Mouse (Mus musculus) liver, embryonic 13.5 days (tissue): ENCODE results near the gene Plekhg5. TPM values are rescaled to one million over a fixed set of nuclear protein-coding genes. Genes with fewer than 3 reads are reported as not detected.

Experiments used
- ATAC-seq: fragments of 200-750 bp; cut with Nextera tagmentation; 2 replicates; pipeline ENCODE4 v1.8.0; 2017; ENCODE audit warnings: low read depth, mild to moderate bottlenecking, moderate number of reproducible peaks, moderate library complexity
- DNase-seq: peaks from one replicate; pipeline ENCODE4 v3.0.0; 2022
- H3K27ac ChIP-seq: fragments of 300-500 bp; sonication (generic); 2 replicates; pipeline ENCODE4 v1.5.1; 2015; ENCODE audit warnings: moderate library complexity, mild to moderate bottlenecking, inconsistent platforms
- H3K27me3 ChIP-seq: fragments of 300-500 bp; sonication (generic); 2 replicates; pipeline ENCODE4 v1.6.1; 2015; ENCODE audit warnings: mild to moderate bottlenecking, inconsistent platforms
- H3K36me3 ChIP-seq: fragments of 300-500 bp; sonication (generic); 2 replicates; pipeline ENCODE4 v1.6.1; 2015; ENCODE audit warnings: mild to moderate bottlenecking, inconsistent platforms
- H3K4me1 ChIP-seq: fragments of 300-500 bp; sonication (generic); replicated peaks from 2 replicates; pipeline ENCODE4 v1.6.1; 2015; ENCODE audit warnings: inconsistent platforms
- H3K4me2 ChIP-seq: fragments of 300-500 bp; sonication (generic); 2 replicates; pipeline ENCODE4 v1.6.1; 2015; ENCODE audit warnings: inconsistent platforms, mild to moderate bottlenecking, moderate library complexity
- H3K4me3 ChIP-seq: fragments of 300-500 bp; sonication (generic); replicated peaks from 2 replicates; pipeline ENCODE4 v1.5.1; 2015; ENCODE audit warnings: mild to moderate bottlenecking, inconsistent platforms
- H3K9ac ChIP-seq: fragments of 300-500 bp; sonication (generic); 2 replicates; pipeline ENCODE4 v1.6.1; 2015; ENCODE audit warnings: mild to moderate bottlenecking, inconsistent platforms
- H3K9me3 ChIP-seq: fragments of 300-500 bp; sonication (generic); replicated peaks from 2 replicates; pipeline ENCODE4 v1.6.1; 2016; ENCODE audit warnings: inconsistent platforms
- WGBS: fragments of 180-500 bp; shearing (Covaris S2); methylation state at CpG from one replicate; pipeline ENCODE4 v1.1.7; 2015; ENCODE audit not compliant: insufficient replicate concordance; 5-methylcytosine and 5-hydroxymethylcytosine counted together
- polyA plus RNA-seq: library from polyadenylated mRNA; unstranded; fragments of >200 nt; fragmentation: Nextera tagmentation; extraction: Ambion mirVana; gene quantifications from 2 replicates; pipeline ENCODE4 v1.2.1, GENCODE M21; 2015

The Plekhg5 gene
- polyA plus RNA-seq, 1 experiment from 2014 or later, result 4.9 TPM

DNA sequence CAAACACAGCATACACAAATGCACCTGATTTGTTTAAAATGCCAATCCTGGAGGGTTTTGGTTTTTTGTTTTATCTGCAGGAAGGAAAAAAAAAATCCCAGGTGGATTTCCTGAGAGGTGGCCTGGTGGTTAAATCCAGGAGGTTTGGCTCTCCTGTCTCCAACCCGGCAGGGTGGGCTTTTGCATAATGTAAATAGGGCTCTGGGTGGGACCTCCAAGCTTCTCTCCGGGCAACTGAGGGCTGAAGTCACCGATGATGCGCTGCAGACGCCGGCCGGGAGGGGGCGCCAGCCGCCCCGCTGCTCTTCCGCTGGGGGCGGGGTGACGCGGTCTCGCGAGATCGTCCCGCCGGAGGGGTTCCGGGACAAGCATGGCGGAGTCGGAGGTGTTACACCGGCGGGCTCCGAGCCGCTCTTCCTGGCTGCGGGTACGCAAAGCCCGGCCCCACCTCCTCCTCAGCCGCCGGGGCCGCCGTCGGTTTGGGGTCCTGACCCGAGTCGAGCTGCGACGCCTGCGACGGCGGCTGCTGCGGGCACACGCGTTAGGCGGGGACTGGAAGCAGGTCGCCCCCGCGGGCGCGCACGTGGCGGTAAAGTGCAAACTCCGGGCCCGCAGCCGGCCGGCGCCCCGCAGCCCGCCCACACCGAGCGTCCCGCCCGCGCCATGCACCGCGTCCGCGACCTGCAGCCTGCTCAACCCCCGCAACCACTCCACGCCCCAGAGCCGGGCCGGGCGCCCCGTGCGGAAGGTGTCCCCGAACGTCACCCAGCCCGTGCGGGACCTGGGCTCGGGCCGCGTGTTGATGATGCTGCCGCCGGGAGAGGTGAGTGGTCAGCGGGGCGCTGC is 33.1 kb upstream of the Plekhg5 start, which contains the start of gene Nol9:
Gene Nol9 (plus strand): TSS at position 337 of the 846 bp plus-strand sequence.
- Histone ChIP-seq H3K27ac (peak within 1 kb of the TSS; percentile 69), H3K4me2 (peak within 1 kb of the TSS; percentile 96), H3K4me3 (peak within 1 kb of the TSS; percentile 92), H3K9ac (peak within 1 kb of the TSS; percentile 91), H3K36me3 (peaks cover 34% of the 10 kb centered on the region), H3K4me1 (peaks cover 36% of the 10 kb centered on the region), H3K9me3 (no peaks in the 10 kb centered on the region), H3K27me3 (no peaks in the 10 kb centered on the region)
- WGBS, result 1% methylated on average over 81 of the region's 86 CpGs
- peak; percentile 85 for ATAC-seq
- DNase-seq, result peak; percentile 90

DNA sequence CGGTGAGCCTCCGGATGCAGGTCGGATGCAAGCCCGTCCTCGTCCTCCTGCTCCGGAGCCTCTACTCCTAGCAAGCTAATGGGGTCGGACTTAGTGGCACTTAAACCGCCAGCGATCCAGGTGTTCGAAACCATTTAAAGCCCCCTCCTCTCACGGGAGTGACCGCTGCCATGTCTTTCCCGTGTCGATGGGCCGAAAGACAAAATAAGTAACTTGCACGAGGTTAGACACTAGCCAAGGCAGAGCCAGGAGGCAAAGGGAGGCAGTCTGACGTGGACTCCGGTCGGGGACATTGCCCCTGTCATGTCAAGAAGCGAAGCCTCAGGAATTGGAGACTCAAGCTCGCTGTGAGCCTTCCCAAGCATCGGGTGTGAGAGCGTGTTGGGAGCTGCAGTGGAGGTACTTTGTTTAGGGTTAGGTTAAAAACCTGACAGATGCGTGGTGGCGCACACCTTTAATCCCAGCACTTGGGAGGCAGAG is 32.4 kb upstream of the Plekhg5 start:
- peak overlapping the region; percentile 92 for H3K4me3 ChIP-seq
- H3K27me3 ChIP-seq, result no peaks in the 10 kb centered on the region
- peak overlapping the region; percentile 91 for H3K9ac ChIP-seq
- ATAC-seq, result no peak
- H3K9me3 ChIP-seq, result no peaks in the 10 kb centered on the region
- 2% methylated on average over 25 of the region's 25 CpGs for WGBS
- H3K4me1 ChIP-seq, result peaks cover 36% of the 10 kb centered on the region
- peaks cover 40% of the 10 kb centered on the region for H3K36me3 ChIP-seq
- peak overlapping the region; percentile 96 for H3K4me2 ChIP-seq
- H3K27ac ChIP-seq, result peak overlapping the region; percentile 69
- no peak for DNase-seq

DNA sequence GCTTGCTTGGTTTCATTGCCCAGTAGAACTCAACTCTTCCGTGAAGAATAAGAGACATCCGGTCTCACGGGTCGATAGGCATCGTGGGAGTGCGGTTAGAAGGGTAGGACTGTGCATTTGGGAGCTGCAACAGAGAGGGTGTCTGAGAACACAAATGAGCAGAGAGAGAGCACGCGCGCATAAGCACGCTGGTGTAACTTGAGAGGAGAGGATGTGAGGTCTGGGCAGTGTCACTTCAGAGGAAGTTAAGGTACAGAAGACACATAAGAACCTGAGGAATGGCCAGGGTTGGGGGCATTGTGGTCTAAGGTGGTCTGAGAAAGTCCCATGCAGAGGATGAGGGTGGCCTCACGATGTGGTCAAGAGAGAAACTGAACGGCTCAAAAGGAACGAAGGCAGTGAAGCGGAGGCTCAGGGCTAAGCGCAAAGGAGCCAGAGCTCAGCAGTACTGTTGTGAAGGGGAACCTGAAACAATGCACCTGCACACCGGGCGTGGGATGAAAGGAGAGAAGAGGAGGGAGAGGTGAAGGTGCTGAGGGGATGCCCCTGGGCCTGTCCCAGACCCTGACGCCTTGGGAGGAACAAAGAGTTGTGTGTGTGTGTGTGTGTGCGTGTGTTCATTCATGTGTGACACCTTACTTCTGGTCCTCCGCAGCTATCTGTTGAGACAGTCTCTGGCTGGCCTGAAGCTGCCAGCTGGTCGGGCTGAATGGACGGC is 30.2 kb upstream of the Plekhg5 start:
- H3K4me1 ChIP-seq, result peaks cover 36% of the 10 kb centered on the region
- no peak overlapping the region for H3K4me3 ChIP-seq
- no peaks in the 10 kb centered on the region for H3K27me3 ChIP-seq
- no peak overlapping the region for H3K27ac ChIP-seq
- no peak for ATAC-seq
- WGBS, result 90% methylated on average over 22 of the region's 22 CpGs
- H3K9me3 ChIP-seq, result no peaks in the 10 kb centered on the region
- DNase-seq, result no peak
- peaks cover 61% of the 10 kb centered on the region for H3K36me3 ChIP-seq
- no peak overlapping the region for H3K9ac ChIP-seq
- no peak overlapping the region for H3K4me2 ChIP-seq

DNA sequence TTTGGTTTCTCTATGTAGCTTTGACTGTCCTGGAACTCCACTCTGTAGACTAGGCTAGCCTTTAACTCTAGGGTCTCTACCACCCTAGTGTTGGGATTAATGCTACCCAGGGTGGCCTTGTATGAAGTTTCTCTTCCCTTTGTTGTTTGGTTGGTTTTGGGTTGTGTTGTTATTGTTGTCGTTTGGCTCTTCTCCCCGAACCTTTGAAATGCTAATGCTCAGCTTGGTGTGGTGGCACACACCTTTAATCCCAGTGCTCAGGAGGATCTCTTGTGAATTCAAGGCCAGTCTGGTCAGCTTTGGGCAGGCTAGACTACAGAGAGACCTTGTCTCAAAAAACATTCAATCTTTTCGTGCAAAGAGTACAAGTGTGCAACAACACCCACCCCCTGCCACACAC is 29.1 kb upstream of the Plekhg5 start:
- H3K36me3 ChIP-seq, result peaks cover 72% of the 10 kb centered on the region
- H3K4me2 ChIP-seq, result no peak overlapping the region
- no peak for DNase-seq
- no peaks in the 10 kb centered on the region for H3K9me3 ChIP-seq
- no peak overlapping the region; the same call in 1 of the 2 replicates for H3K27ac ChIP-seq
- no peak for ATAC-seq
- H3K4me3 ChIP-seq, result no peak overlapping the region
- 76% methylated on average over 3 of the region's 3 CpGs for WGBS
- no peak overlapping the region for H3K9ac ChIP-seq
- peaks cover 35% of the 10 kb centered on the region for H3K4me1 ChIP-seq
- no peaks in the 10 kb centered on the region for H3K27me3 ChIP-seq

DNA sequence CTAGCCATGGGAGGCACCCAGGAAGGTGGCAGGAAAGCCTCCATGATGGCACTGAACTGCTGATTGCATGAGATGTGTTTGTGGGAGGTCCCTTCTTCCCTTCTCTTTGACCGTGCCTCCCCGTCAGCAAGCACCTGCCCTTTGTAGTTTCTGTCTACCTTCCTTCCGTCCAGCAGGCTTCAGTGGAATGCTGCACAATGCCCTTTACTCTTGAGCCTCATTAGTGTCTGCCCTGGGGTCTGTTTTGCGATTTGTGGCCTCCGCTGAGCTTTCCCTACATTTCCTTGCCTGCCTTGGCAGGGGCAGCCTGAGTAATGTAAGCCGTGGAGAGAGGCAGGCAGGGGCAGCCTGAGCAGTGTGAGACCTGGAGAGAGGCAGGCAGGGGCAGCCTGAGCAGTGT is 27.7 kb upstream of the Plekhg5 start:
- Histone ChIP-seq H3K9me3 (no peaks in the 10 kb centered on the region), H3K9ac (no peak overlapping the region), H3K36me3 (peaks cover 85% of the 10 kb centered on the region), H3K4me3 (no peak overlapping the region), H3K4me1 (peaks cover 27% of the 10 kb centered on the region), H3K27me3 (no peaks in the 10 kb centered on the region), H3K4me2 (no peak overlapping the region), H3K27ac (no peak overlapping the region)
- ATAC-seq (no peak), DNase-seq (no peak)
- WGBS, result 82% methylated on average over 6 of the region's 6 CpGs

DNA sequence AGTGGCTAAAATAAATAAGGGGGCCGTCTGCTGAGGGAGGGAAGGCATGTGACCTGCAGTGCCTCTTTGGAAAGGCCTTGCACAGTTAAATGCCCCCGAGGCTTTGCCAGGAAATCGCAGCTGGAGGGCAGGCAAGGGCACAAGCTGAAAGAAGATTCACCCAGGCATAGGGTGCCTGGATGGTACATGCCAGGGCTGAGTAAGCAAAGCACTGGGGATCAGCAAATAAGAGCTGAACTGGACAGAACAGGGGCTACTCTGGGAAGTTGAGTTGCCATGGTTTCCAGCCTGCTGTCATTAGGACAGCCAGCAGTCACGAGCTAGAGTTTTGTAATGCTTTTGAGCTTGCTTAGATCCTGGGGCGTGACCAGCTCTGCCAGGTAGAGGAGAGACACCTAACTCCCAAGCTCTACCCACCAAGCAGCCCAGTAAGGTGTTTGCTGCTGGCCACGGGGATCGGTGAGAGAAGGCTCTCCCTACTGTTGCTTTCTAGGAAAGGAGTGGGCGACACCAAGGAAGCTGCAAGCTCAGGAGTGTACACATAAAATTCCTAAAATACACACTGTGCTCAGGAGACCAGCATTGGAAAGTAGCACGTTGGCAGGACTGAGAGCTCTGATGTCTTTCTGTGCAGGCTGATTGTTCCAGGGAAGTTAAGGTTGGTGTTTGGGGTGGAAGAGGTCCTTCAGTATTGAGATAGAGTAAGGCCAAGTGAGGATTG is 9.7 kb upstream of the Plekhg5 start:
- Histone ChIP-seq H3K27ac (0 out of 2 replicates have a peak overlapping the region, but pooled peaks have one; percentile 2), H3K36me3 (peaks cover 44% of the 10 kb centered on the region), H3K9ac (no peak overlapping the region), H3K27me3 (no peaks in the 10 kb centered on the region), H3K4me1 (peaks cover 20% of the 10 kb centered on the region), H3K4me3 (no peak overlapping the region), H3K9me3 (no peaks in the 10 kb centered on the region), H3K4me2 (no peak overlapping the region)
- peak; percentile 41 for ATAC-seq
- no peak for DNase-seq
- WGBS, result 73% methylated on average over 9 of the region's 9 CpGs

DNA sequence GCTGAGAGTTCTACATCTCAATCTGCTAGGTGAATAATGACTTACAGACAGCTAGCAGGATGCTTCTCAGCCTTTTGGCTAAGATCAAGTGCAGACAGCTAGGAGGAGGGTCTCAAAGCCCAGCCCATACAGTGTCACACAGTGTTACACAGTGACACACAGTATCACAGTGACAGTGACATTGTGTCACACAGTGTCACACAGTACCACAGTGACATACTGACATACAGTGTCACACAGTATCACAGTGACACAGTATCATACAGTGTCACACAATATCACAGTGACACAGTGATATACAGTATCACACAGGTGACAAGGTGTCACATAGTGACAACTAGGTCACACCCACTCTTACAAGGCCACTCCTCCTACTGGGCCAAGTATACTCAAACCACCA is 5.0 kb upstream of the Plekhg5 start:
- Histone ChIP-seq H3K4me3 (no peak overlapping the region), H3K9ac (no peak overlapping the region), H3K4me1 (peaks cover 27% of the 10 kb centered on the region), H3K27ac (no peak overlapping the region), H3K4me2 (no peak overlapping the region), H3K9me3 (no peaks in the 10 kb centered on the region), H3K36me3 (no peaks in the 10 kb centered on the region), H3K27me3 (peaks cover 6% of the 10 kb centered on the region; the same call in 1 of the 2 replicates)
- DNase-seq (no peak), ATAC-seq (peak; percentile 35)

DNA sequence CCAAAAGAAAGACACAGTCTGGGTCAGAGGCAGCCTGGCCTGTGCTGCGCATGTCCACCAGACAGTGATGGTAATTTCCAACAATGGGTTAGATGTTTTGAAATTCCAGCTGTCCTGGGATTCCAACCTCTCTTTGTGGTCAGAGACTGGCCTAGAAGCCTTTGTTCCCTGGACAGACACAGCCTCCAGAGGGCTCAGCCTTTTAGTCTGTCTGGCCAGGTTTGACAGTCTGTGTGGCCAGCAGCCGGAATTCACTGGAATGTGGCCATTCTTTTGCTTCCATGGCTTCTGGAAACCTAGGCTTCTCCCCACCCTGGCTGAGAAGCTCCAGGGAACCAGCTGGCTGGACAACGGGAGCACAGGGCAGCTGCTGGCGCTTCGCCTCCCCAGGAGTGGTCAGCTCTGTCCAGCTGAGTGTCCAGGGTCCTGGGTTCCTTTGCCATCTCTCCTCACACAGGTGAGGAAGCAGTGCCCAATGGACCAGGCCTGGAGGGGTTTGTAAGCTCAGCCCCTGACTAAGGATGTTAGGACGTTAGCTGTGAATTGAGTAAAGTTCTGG is 4.1 kb upstream of the Plekhg5 start:
- peaks cover 6% of the 10 kb centered on the region; the same call in 1 of the 2 replicates for H3K27me3 ChIP-seq
- 80% methylated on average over 6 of the region's 6 CpGs for WGBS
- no peak overlapping the region for H3K4me3 ChIP-seq
- DNase-seq (no peak), ATAC-seq (no peak)
- H3K4me1 ChIP-seq, result peaks cover 26% of the 10 kb centered on the region
- no peaks in the 10 kb centered on the region for H3K9me3 ChIP-seq
- H3K36me3 ChIP-seq, result no peaks in the 10 kb centered on the region
- H3K9ac ChIP-seq, result no peak overlapping the region
- no peak overlapping the region for H3K4me2 ChIP-seq
- H3K27ac ChIP-seq, result no peak overlapping the region

DNA sequence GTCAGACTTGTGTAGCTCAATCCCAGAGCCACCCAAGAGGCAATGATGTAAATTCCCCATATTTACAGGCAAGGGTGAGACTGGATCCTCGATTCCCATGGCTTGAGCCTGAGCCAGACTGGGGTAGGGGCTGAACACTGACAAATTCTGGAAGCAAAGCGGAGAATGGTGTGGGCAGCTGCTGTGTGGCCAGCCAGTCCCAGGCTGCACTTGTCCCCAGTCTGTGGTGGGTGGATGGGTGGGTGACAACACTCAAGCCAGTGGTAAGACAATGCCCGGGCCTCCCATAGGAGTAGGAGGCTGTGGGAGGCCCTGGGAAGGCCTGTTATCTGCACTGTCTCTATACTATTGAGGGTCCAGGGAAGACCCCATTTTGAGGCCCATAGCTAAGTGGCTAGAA is 3.1 kb upstream of the Plekhg5 start:
- H3K27me3 ChIP-seq, result peaks cover 6% of the 10 kb centered on the region; the same call in 1 of the 2 replicates
- H3K9me3 ChIP-seq, result no peaks in the 10 kb centered on the region
- DNase-seq (no peak), ATAC-seq (no peak)
- H3K9ac ChIP-seq, result no peak overlapping the region
- H3K4me3 ChIP-seq, result no peak overlapping the region
- no peaks in the 10 kb centered on the region for H3K36me3 ChIP-seq
- H3K4me1 ChIP-seq, result peaks cover 33% of the 10 kb centered on the region
- H3K27ac ChIP-seq, result no peak overlapping the region
- H3K4me2 ChIP-seq, result no peak overlapping the region
- WGBS, result 77% methylated on average over 3 of the region's 3 CpGs

DNA sequence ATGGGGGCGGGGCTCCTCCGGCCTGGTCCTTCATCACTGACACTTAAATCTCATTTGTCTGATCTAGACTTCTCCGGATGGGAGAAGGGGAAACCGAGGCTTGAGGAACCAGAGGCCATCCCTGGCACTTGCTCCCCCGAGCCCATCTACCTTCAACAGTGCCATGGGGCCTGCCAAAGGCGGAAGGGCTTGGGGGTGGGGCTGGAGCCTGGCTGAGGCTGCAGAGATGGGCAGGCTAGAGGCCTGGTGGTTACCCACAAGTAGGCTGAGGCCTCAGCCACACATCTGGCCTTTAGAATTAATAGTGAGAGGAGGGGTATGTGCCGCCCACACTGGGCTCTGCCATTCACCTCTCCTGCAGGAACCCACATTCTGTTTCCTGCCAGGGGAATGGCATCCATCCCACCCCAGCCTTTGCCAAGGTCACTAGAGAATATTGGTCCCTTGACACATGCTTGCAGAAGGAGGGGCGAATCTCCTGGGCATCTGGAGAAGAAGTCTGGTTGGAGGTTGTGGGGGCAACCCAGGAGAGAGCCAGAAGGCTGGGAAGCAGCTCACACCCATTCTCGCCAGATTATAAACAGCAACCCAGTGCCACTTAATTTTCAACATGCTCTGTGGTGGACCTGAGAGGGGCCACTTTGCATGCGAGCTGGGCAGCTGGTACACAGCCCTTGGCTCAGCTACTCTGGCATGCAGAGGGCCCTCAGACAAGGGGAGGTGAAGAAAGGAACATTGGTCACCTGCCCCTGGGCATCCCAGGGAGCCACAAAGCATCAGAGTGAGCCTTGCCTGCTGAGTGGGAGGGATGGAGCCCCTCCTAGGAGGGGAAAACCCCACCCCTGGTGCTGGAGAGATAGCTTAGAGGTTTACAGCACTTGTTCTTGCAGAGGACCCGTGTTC is 1.6 kb upstream of the Plekhg5 start:
- peaks cover 6% of the 10 kb centered on the region; the same call in 1 of the 2 replicates for H3K27me3 ChIP-seq
- H3K4me2 ChIP-seq, result no peak overlapping the region
- H3K4me1 ChIP-seq, result peaks cover 37% of the 10 kb centered on the region
- DNase-seq, result no peak
- 42% methylated on average over 11 of the region's 11 CpGs for WGBS
- ATAC-seq, result no peak
- H3K9ac ChIP-seq, result no peak overlapping the region
- H3K9me3 ChIP-seq, result no peaks in the 10 kb centered on the region
- H3K4me3 ChIP-seq, result no peak overlapping the region
- no peak overlapping the region for H3K27ac ChIP-seq
- H3K36me3 ChIP-seq, result no peaks in the 10 kb centered on the region
